Mouse (Mus musculus) C2C12 (cell line): ENCODE measurements around the gene Col20a1.

Experiments
- CTCF ChIP-seq: IDR thresholded peaks from one replicate; pipeline ENCODE4 v1.5.1; 2011; ENCODE audit not compliant: control insufficient read depth, insufficient read depth, insufficient read length
- MAX ChIP-seq: IDR thresholded peaks from one replicate; pipeline ENCODE4 v1.6.1; 2011; ENCODE audit warnings: mild to moderate bottlenecking, control low read depth
- MYOD1 ChIP-seq: IDR thresholded peaks from one replicate; pipeline ENCODE4 v1.6.1; 2011; ENCODE audit warnings: low read depth; ENCODE audit not compliant: control insufficient read depth, insufficient read length
- USF1 ChIP-seq: IDR thresholded peaks from one replicate; pipeline ENCODE4 v1.6.1; 2011; ENCODE audit warnings: low read depth, mild to moderate bottlenecking, control low read depth, moderate library complexity

- TF ChIP-seq CTCF (no peak), USF1 (no peak), MAX (no peak), MYOD1 (no peak)
These were observed 71.9 kb downstream of the Col20a1 start for GRCm38 (mm10) chr2:181058193-181058592.
